Mouse (Mus musculus) liver, embryonic 16.5 days (tissue): ENCODE results near the gene 4930558K02Rik. TPM values are rescaled to one million over a fixed set of nuclear protein-coding genes. Genes with fewer than 3 reads are reported as not detected.
A peak's percentile ranks its signal among the peaks of the same experiment; 100 is the strongest.

Experiments
- ATAC-seq: fragments of 200-750 bp; cut with Nextera tagmentation; 2 replicates; pipeline ENCODE4 v1.8.0; 2017; ENCODE audit warnings: low read depth, mild to moderate bottlenecking, moderate number of reproducible peaks, moderate library complexity
- H3K27ac ChIP-seq: fragments of 300-500 bp; sonication (generic); 2 replicates; pipeline ENCODE4 v1.5.1; 2014; ENCODE audit warnings: mild to moderate bottlenecking, low read length
- H3K27me3 ChIP-seq: fragments of 300-500 bp; sonication (generic); 2 replicates; pipeline ENCODE4 v1.6.1; 2014; ENCODE audit warnings: low read depth, low read length, mixed read lengths; ENCODE audit not compliant: control insufficient read depth, insufficient read depth
- H3K36me3 ChIP-seq: fragments of 300-500 bp; sonication (generic); 2 replicates; pipeline ENCODE4 v1.6.1; 2014; ENCODE audit warnings: mild to moderate bottlenecking; ENCODE audit not compliant: control insufficient read depth, insufficient read depth
- H3K4me1 ChIP-seq: fragments of 300-500 bp; sonication (generic); 2 replicates; pipeline ENCODE4 v1.6.1; 2014; ENCODE audit warnings: low read depth, low read length, mixed read lengths; ENCODE audit not compliant: control insufficient read depth
- H3K4me2 ChIP-seq: fragments of 300-500 bp; sonication (generic); 2 replicates; pipeline ENCODE4 v1.6.1; 2014; ENCODE audit warnings: low read depth, low read length, mixed read lengths
- H3K4me3 ChIP-seq: fragments of 300-500 bp; sonication (generic); 2 replicates; pipeline ENCODE4 v1.5.1; 2014; ENCODE audit warnings: low read depth, mild to moderate bottlenecking, low read length
- H3K9ac ChIP-seq: fragments of 300-500 bp; sonication (generic); 2 replicates; pipeline ENCODE4 v1.6.1; 2014; ENCODE audit warnings: low read depth, low read length
- H3K9me3 ChIP-seq: fragments of 300-500 bp; sonication (generic); replicated peaks from 2 replicates; pipeline ENCODE4 v1.6.1; 2016; ENCODE audit warnings: low read length; ENCODE audit not compliant: control insufficient read depth
- WGBS: fragments of 180-500 bp; shearing (Covaris S2); extraction: QIAGEN DNeasy Blood & Tissue Kit; methylation state at CpG from one replicate; pipeline ENCODE4 v1.1.7; 2014; ENCODE audit not compliant: insufficient replicate concordance; 5-methylcytosine and 5-hydroxymethylcytosine counted together
- polyA plus RNA-seq: library from polyadenylated mRNA; unstranded; fragments of >200 nt; fragmentation: Nextera tagmentation; extraction: Ambion mirVana; gene quantifications from 2 replicates; pipeline ENCODE4 v1.2.1, GENCODE M21; 2015

The 4930558K02Rik gene
- polyA plus RNA-seq, 1 experiment from 2014 or later, result not detected

GRCm38 (mm10) chr1:162011523-162012245 lies 32.2 kb upstream of the 4930558K02Rik start:
- 54% methylated on average over 16 of the region's 16 CpGs for whole genome bisulfite sequencing
- no peaks in the 10 kb centered on the region for H3K4me1 ChIP-seq
- H3K36me3 ChIP-seq, result no peaks in the 10 kb centered on the region
- no peaks in the 10 kb centered on the region for H3K27me3 ChIP-seq
- H3K4me3 ChIP-seq, result no peak overlapping the region
- H3K9ac ChIP-seq, result no peak overlapping the region
- ATAC-seq, result no peak
- H3K9me3 ChIP-seq, result no peaks in the 10 kb centered on the region
- H3K4me2 ChIP-seq, result no peak overlapping the region
- H3K27ac ChIP-seq, result no peak overlapping the region

DNA sequence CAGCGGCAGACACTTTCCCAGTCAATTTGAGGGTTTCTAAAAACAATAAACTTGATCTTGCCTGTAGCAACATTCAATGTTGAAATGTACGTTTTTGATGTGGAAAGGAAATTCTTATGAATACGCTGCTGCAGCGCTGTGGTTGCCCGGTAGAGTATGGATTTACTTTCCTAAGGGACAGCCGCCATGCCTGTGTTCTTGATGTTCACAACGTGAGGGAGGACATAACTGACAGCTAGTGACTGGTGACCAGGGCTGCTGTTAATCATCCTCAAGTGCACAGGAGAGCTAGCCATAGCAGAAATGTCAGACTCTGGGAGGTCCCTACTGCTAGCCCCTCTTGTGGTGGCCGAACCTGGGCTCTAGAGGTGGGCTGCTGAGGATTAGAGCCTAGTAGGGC lies 29.6 kb upstream of the 4930558K02Rik start:
- no peak for ATAC-seq

GRCm38 (mm10) chr1:162008631-162009067 lies 29.2 kb upstream of the 4930558K02Rik start:
- 52% methylated on average over 8 of the region's 8 CpGs for WGBS
- Histone ChIP-seq H3K27me3 (no peaks in the 10 kb centered on the region), H3K9ac (no peak overlapping the region), H3K4me2 (no peak overlapping the region), H3K36me3 (no peaks in the 10 kb centered on the region), H3K4me3 (no peak overlapping the region), H3K27ac (no peak overlapping the region), H3K4me1 (no peaks in the 10 kb centered on the region; the same call in 1 of the 2 replicates), H3K9me3 (no peaks in the 10 kb centered on the region)
- ATAC-seq, result no peak

More for the DNA sequence above, 29.6 kb upstream of the 4930558K02Rik start:
- no peaks in the 10 kb centered on the region; the same call in 1 of the 2 replicates for H3K4me1 ChIP-seq
- H3K27ac ChIP-seq, result no peak overlapping the region
- H3K36me3 ChIP-seq, result no peaks in the 10 kb centered on the region
- no peak overlapping the region for H3K4me2 ChIP-seq
- no peaks in the 10 kb centered on the region for H3K27me3 ChIP-seq
- no peaks in the 10 kb centered on the region for H3K9me3 ChIP-seq
- no peak overlapping the region for H3K4me3 ChIP-seq
- 69% methylated on average over 8 of the region's 8 CpGs for WGBS
- no peak overlapping the region for H3K9ac ChIP-seq

- ATAC-seq, result no peak
- no peak overlapping the region for H3K4me2 ChIP-seq
- H3K4me3 ChIP-seq, result no peak overlapping the region
- H3K27ac ChIP-seq, result no peak overlapping the region
- no peaks in the 10 kb centered on the region; the same call in 1 of the 2 replicates for H3K4me1 ChIP-seq
- no peaks in the 10 kb centered on the region for H3K36me3 ChIP-seq
- H3K27me3 ChIP-seq, result no peaks in the 10 kb centered on the region
- no peaks in the 10 kb centered on the region for H3K9me3 ChIP-seq
- 58% methylated on average over 4 of the region's 4 CpGs for WGBS
- H3K9ac ChIP-seq, result no peak overlapping the region
Measured at GRCm38 (mm10) chr1:162008208-162008607, 28.8 kb upstream of the 4930558K02Rik start.

GRCm38 (mm10) chr1:162006109-162006508 lies 26.7 kb upstream of the 4930558K02Rik start:
- Histone ChIP-seq H3K4me2 (no peak overlapping the region), H3K9ac (no peak overlapping the region), H3K4me3 (no peak overlapping the region), H3K36me3 (no peaks in the 10 kb centered on the region), H3K27me3 (no peaks in the 10 kb centered on the region), H3K9me3 (no peaks in the 10 kb centered on the region), H3K4me1 (no peaks in the 10 kb centered on the region; the same call in 1 of the 2 replicates), H3K27ac (no peak overlapping the region)
- ATAC-seq, result no peak; the same call in 1 of the 2 replicates
- WGBS, result 48% methylated on average over 9 of the region's 9 CpGs

GRCm38 (mm10) chr1:162004821-162005770 lies 25.7 kb upstream of the 4930558K02Rik start:
- H3K27ac ChIP-seq, result peak overlapping the region; percentile 54
- H3K27me3 ChIP-seq, result no peaks in the 10 kb centered on the region
- peak overlapping the region; percentile 36 for H3K4me3 ChIP-seq
- peak; percentile 70; the same call in 1 of the 2 replicates for ATAC-seq
- no peaks in the 10 kb centered on the region; the same call in 1 of the 2 replicates for H3K4me1 ChIP-seq
- WGBS, result 31% methylated on average over 23 of the region's 23 CpGs
- no peaks in the 10 kb centered on the region for H3K9me3 ChIP-seq
- H3K9ac ChIP-seq, result no peak overlapping the region
- peak overlapping the region; percentile 45 for H3K4me2 ChIP-seq
- H3K36me3 ChIP-seq, result no peaks in the 10 kb centered on the region

- H3K27ac ChIP-seq, result no peak overlapping the region
- ATAC-seq, result no peak
Measured at GRCm38 (mm10) chr1:162004518-162004780, 25.0 kb upstream of the 4930558K02Rik start.

DNA sequence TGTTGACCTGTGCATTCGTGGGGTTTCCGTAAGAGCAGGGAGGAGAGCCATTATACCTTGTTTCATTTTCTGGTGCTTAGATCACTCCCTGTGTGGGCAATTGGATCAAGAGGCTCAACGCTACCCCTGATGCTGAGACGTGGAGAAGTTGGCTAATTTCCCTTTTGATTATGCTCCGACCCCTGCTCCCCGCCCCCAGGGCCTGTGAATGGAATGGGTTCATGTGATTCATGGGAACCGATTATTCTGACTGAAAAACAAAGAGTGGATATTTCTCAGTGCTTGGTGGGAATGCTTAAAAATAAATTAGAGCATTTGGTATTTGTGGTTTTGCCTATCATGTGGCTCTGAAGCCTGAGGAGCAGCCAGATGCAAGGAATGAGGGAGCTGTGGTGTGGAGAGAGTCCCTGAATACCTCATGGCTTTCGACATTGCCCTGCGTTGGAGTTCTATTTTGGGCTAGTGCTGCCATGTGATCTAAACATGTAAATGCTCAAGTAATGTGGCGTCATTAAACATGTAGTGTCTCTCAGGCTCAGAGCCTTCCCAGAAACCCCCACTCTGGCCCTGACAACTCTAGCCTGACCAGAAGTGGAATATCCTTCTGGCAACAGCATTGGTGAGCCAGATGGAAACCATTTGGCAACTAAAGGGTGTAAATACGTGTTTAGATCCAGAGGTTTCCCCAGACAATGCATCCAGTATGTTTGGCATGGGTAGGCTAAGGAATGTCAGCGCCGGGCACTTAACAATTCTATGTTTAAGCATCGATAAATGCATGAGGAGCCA lies 24.5 kb upstream of the 4930558K02Rik start:
- Histone ChIP-seq H3K27me3 (no peaks in the 10 kb centered on the region), H3K4me3 (no peak overlapping the region), H3K36me3 (no peaks in the 10 kb centered on the region), H3K9me3 (no peaks in the 10 kb centered on the region), H3K9ac (no peak overlapping the region), H3K4me1 (no peaks in the 10 kb centered on the region; the same call in 1 of the 2 replicates), H3K27ac (no peak overlapping the region), H3K4me2 (no peak overlapping the region)
- no peak for ATAC-seq
- WGBS, result 59% methylated on average over 14 of the region's 14 CpGs

More at GRCm38 (mm10) chr1:162004518-162004780, 25.0 kb upstream of the 4930558K02Rik start:
- Histone ChIP-seq H3K27me3 (no peaks in the 10 kb centered on the region), H3K9me3 (no peaks in the 10 kb centered on the region), H3K4me3 (no peak overlapping the region), H3K9ac (no peak overlapping the region), H3K4me1 (no peaks in the 10 kb centered on the region; the same call in 1 of the 2 replicates), H3K36me3 (no peaks in the 10 kb centered on the region), H3K4me2 (no peak overlapping the region)
- WGBS, result 34% methylated on average over 7 of the region's 7 CpGs
